Mouse (Mus musculus) liver, embryonic 14.5 days (tissue): ENCODE results near the gene Zfp451. TPM values are rescaled to one million over a fixed set of nuclear protein-coding genes. Genes with fewer than 3 reads are reported as not detected.

Experiments used
- ATAC-seq: fragments of 200-750 bp; cut with Nextera tagmentation; 2 replicates; pipeline ENCODE4 v1.8.0; 2017; ENCODE audit warnings: moderate number of reproducible peaks, mild to moderate bottlenecking, moderate library complexity; ENCODE audit not compliant: insufficient read depth
- DNase-seq, 3 experiments: peaks; one replicate each; pipeline ENCODE4 v3.0.0-alpha.2; 2012 to 2013; ENCODE audit warnings: low read depth in 3 of 3, low spot score in 3 of 3
- H3K27ac ChIP-seq: fragments of 300-500 bp; sonication (generic); 2 replicates; pipeline ENCODE4 v1.5.1; 2014; ENCODE audit warnings: moderate library complexity, mild to moderate bottlenecking, control low read depth, inconsistent platforms
- H3K27me3 ChIP-seq: fragments of 300-500 bp; sonication (generic); 2 replicates; pipeline ENCODE4 v1.6.1; 2014; ENCODE audit warnings: mild to moderate bottlenecking, low read length, moderate library complexity; ENCODE audit not compliant: control insufficient read depth, insufficient read depth
- H3K36me3 ChIP-seq: fragments of 300-500 bp; sonication (generic); replicated peaks from 2 replicates; pipeline ENCODE4 v1.6.1; 2014; ENCODE audit warnings: low read depth; ENCODE audit not compliant: control insufficient read depth, insufficient read depth
- H3K4me1 ChIP-seq, 2 experiments: fragments of 200-500 bp in 1 of 2; fragments of 300-500 bp in 1 of 2; sonication (generic) in 1 of 2; replicated peaks; 2 replicates each; pipeline ENCODE4 v1.6.1; 2012 to 2014; ENCODE audit warnings: antibody characterized with exemption in 1 of 2, inconsistent platforms in 1 of 2, low read length in 1 of 2; ENCODE audit not compliant: control insufficient read depth in 2 of 2, insufficient read depth in 2 of 2
- H3K4me2 ChIP-seq: fragments of 300-500 bp; sonication (generic); 2 replicates; pipeline ENCODE4 v1.6.1; 2014; ENCODE audit warnings: low read depth, mild to moderate bottlenecking, control low read depth, moderate library complexity
- H3K4me3 ChIP-seq, 2 experiments: fragments of 200-500 bp in 1 of 2; fragments of 300-500 bp in 1 of 2; sonication (generic) in 1 of 2; 2 replicates each; pipeline ENCODE4 v1.5.1; 2012 to 2014; ENCODE audit warnings: low read depth in 2 of 2, low read length in 2 of 2, mild to moderate bottlenecking in 2 of 2, control low read depth in 1 of 2, inconsistent platforms in 1 of 2, moderate library complexity in 1 of 2; ENCODE audit not compliant: insufficient read depth in 1 of 2
- H3K9ac ChIP-seq: fragments of 300-500 bp; sonication (generic); replicated peaks from 2 replicates; pipeline ENCODE4 v1.6.1; 2014; ENCODE audit warnings: mild to moderate bottlenecking, control low read depth, moderate library complexity
- H3K9me3 ChIP-seq: fragments of 300-500 bp; sonication (generic); 2 replicates; pipeline ENCODE4 v1.6.1; 2016; ENCODE audit warnings: low read length, mixed read lengths; ENCODE audit not compliant: control insufficient read depth
- CTCF ChIP-seq: IDR thresholded peaks from 2 replicates; pipeline ENCODE4 v1.5.1; 2016; ENCODE audit warnings: antibody characterized with exemption, low read depth, control low read depth
- EP300 ChIP-seq: IDR thresholded peaks from 2 replicates; pipeline ENCODE4 v1.6.1; 2016; ENCODE audit warnings: antibody characterized with exemption, low read depth
- WGBS: fragments of 180-500 bp; shearing (Covaris S2); extraction: QIAGEN DNeasy Blood & Tissue Kit; methylation state at CpG from one replicate; pipeline ENCODE4 v1.1.7; 2014; ENCODE audit not compliant: insufficient replicate concordance; 5-methylcytosine and 5-hydroxymethylcytosine counted together
- polyA plus RNA-seq, 2 experiments: library from polyadenylated mRNA; depleted of rRNA in 1 of 2; stranded (reverse) in 1 of 2; unstranded in 1 of 2; fragments of >200 nt; fragmentation: Nextera tagmentation in 1 of 2; extraction: Ambion mirVana in 1 of 2; gene quantifications; 2 replicates each; pipeline versions ENCODE4 v1.2.1 to v1.2.3; 2012 to 2014

The Zfp451 gene
- polyA plus RNA-seq, 2 experiments, result 5.6 to 6.1 TPM

- 43% methylated on average over 5 of the region's 5 CpGs for WGBS
Measured at GRCm38 (mm10) chr1:33788072-33788471, 26.3 kb downstream of the Zfp451 start.

GRCm38 (mm10) chr1:33784561-33784960 lies 29.8 kb downstream of the Zfp451 start:
- H3K4me2 ChIP-seq, result no peak overlapping the region
- H3K4me3 ChIP-seq, result no peak overlapping the region
- no peak for ATAC-seq
- no peak overlapping the region for H3K27ac ChIP-seq
- no peaks in the 10 kb centered on the region for H3K27me3 ChIP-seq
- no peaks in the 10 kb centered on the region for H3K9me3 ChIP-seq
- H3K9ac ChIP-seq, result no peak overlapping the region
- no peaks in the 10 kb centered on the region; the same call in 1 of the 2 replicates for H3K36me3 ChIP-seq
- no peaks in the 10 kb centered on the region; a peak in 1 of 4 replicates for H3K4me1 ChIP-seq
- DNase-seq, result no peak
- TF ChIP-seq CTCF (no peak), EP300 (no peak)
- 85% methylated on average over 5 of the region's 5 CpGs for WGBS

More at GRCm38 (mm10) chr1:33788072-33788471, 26.3 kb downstream of the Zfp451 start:
- H3K27ac ChIP-seq, result no peak overlapping the region
- H3K9ac ChIP-seq, result no peak overlapping the region
- no peaks in the 10 kb centered on the region for H3K36me3 ChIP-seq
- no peak for TF ChIP-seq CTCF
- TF ChIP-seq EP300, result no peak
- H3K4me2 ChIP-seq, result no peak overlapping the region
- no peak for DNase-seq
- no peak for ATAC-seq
- H3K27me3 ChIP-seq, result no peaks in the 10 kb centered on the region
- H3K9me3 ChIP-seq, result no peaks in the 10 kb centered on the region
- H3K4me3 ChIP-seq, result no peak overlapping the region
- H3K4me1 ChIP-seq, result no peaks in the 10 kb centered on the region; a peak in 1 of 4 replicates

- Histone ChIP-seq H3K9ac (no peak overlapping the region), H3K4me3 (no peak overlapping the region), H3K27ac (no peak overlapping the region), H3K27me3 (no peaks in the 10 kb centered on the region), H3K4me2 (no peak overlapping the region), H3K36me3 (peaks cover 8% of the 10 kb centered on the region; the same call in 1 of the 2 replicates), H3K4me1 (no peaks in the 10 kb centered on the region), H3K9me3 (no peaks in the 10 kb centered on the region)
- DNase-seq (no peak), ATAC-seq (no peak)
- whole genome bisulfite sequencing, result 87% methylated on average over 14 of the region's 14 CpGs
- no peak for TF ChIP-seq EP300
- no peak for TF ChIP-seq CTCF
Measured at GRCm38 (mm10) chr1:33776175-33776611, 38.2 kb downstream of the Zfp451 start.

GRCm38 (mm10) chr1:33772106-33772505 lies 42.3 kb downstream of the Zfp451 start:
- no peak overlapping the region for H3K9ac ChIP-seq
- no peaks in the 10 kb centered on the region for H3K9me3 ChIP-seq
- H3K4me2 ChIP-seq, result no peak overlapping the region
- H3K36me3 ChIP-seq, result peaks cover 16% of the 10 kb centered on the region; the same call in 1 of the 2 replicates
- 85% methylated on average over 9 of the region's 9 CpGs for WGBS
- ATAC-seq (no peak), DNase-seq (no peak)
- TF ChIP-seq EP300 (no peak), CTCF (no peak)
- H3K27ac ChIP-seq, result no peak overlapping the region
- H3K27me3 ChIP-seq, result no peaks in the 10 kb centered on the region
- no peak overlapping the region for H3K4me3 ChIP-seq
- no peaks in the 10 kb centered on the region for H3K4me1 ChIP-seq

- Histone ChIP-seq H3K4me1 (no peaks in the 10 kb centered on the region), H3K27ac (no peak overlapping the region), H3K27me3 (no peaks in the 10 kb centered on the region), H3K4me2 (no peak overlapping the region), H3K36me3 (peaks cover 16% of the 10 kb centered on the region; the same call in 1 of the 2 replicates), H3K9ac (no peak overlapping the region), H3K4me3 (no peak overlapping the region), H3K9me3 (no peaks in the 10 kb centered on the region)
- WGBS, result 88% methylated on average over 10 of the region's 10 CpGs
- TF ChIP-seq CTCF (no peak), EP300 (no peak)
- DNase-seq (no peak), ATAC-seq (no peak)
Measured at GRCm38 (mm10) chr1:33771621-33772020, 42.8 kb downstream of the Zfp451 start.
